Mouse (Mus musculus): Measurements from ENCODE around the gene C6. TPM values are rescaled to one million over a fixed set of nuclear protein-coding genes. Genes with fewer than 3 reads are reported as not detected.

Gene C6
- polyA plus RNA-seq, 1 experiment from 2014 or later, result not detected

DNA sequence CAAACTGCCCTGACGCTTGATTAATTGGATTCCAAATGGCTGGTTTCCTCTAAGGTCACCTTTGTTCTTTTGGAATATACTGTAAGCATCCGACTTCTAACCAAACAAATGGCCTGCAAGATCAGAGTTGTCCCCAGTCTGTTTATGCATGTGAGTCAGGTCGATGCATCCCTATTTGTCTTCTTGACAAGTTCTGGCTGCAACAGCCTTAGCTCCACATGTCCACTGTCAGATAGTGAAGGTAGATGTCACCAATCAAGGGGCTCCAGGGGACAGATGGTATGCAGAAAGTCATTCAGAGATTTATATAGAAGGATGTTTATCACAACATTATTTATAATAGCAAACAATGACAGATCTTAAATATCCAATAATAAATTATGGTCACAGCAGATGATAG is 91.5 kb downstream of the C6 start:
- no peak for ATAC-seq (ENCODE audit: insufficient number of reproducible peaks, insufficient read depth, low FRiP score, low TSS enrichment)
- H3K9ac ChIP-seq, result no peak overlapping the region
- H3K27ac ChIP-seq, result no peak overlapping the region
- H3K4me2 ChIP-seq (replicated peaks), result no peak overlapping the region
- 74% methylated on average over 3 of the region's 3 CpGs for WGBS
- no peaks in the 10 kb centered on the region for H3K9me3 ChIP-seq
- no peak overlapping the region for H3K4me3 ChIP-seq
- no peaks in the 10 kb centered on the region for H3K36me3 ChIP-seq
- H3K4me1 ChIP-seq, result no peaks in the 10 kb centered on the region
- no peaks in the 10 kb centered on the region for H3K27me3 ChIP-seq

GRCm38 (mm10) chr15:4821161-4821560 is 94.2 kb downstream of the C6 start:
- Histone ChIP-seq H3K4me2 (replicated peaks) (no peak overlapping the region), H3K9me3 (no peaks in the 10 kb centered on the region), H3K27ac (no peak overlapping the region), H3K4me3 (no peak overlapping the region), H3K27me3 (no peaks in the 10 kb centered on the region), H3K4me1 (no peaks in the 10 kb centered on the region), H3K9ac (no peak overlapping the region), H3K36me3 (no peaks in the 10 kb centered on the region)
- no peak for ATAC-seq (ENCODE audit: insufficient number of reproducible peaks, insufficient read depth, low FRiP score, low TSS enrichment)
- 64% methylated on average over 1 of the region's 1 CpGs for WGBS

DNA sequence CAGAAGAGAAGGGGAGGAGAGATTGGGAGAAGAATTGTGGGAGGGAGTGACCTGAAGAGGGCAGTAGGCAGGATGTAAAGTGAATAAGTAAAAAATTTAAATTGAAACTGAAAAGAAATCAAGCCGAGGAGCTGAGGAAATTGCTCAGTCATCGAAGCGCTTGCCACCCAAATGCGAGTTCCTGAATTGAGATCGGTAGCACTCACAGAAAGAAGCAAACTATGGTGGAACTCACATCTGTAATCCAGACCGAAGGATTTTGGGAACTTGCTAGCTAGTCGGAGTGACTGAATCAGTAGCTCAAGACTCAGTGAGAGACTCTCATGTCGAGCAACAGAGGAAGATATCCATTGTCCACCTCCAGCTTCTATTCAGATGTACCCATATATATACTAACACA is 94.8 kb downstream of the C6 start:
- Histone ChIP-seq H3K9me3 (no peaks in the 10 kb centered on the region), H3K4me3 (no peak overlapping the region), H3K27ac (no peak overlapping the region), H3K4me2 (replicated peaks) (no peak overlapping the region), H3K27me3 (no peaks in the 10 kb centered on the region), H3K36me3 (no peaks in the 10 kb centered on the region), H3K4me1 (no peaks in the 10 kb centered on the region), H3K9ac (no peak overlapping the region)
- no peak for ATAC-seq (ENCODE audit: insufficient number of reproducible peaks, insufficient read depth, low FRiP score, low TSS enrichment)
- 83% methylated on average over 8 of the region's 8 CpGs for WGBS

DNA sequence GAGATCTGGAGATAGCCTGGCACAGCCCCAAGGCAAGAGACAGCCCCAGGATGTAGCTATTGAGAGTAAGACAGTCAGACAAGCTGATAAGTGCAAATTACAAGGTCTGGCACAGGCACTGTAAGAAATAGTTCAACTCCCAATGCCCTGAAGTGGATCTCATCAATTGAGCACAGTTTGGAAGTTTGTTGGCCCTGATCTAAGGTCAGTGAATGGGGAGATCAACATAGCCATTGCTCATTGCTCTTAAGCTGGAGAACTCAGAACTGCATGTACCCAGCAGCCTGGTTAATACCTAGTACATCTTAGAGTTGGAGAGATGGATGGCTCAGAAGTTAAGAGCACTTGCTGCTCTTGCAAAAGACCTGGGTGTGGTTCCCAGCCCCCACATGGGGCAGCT is 100.8 kb downstream of the C6 start:
- Histone ChIP-seq H3K4me3 (no peak overlapping the region), H3K9me3 (no peaks in the 10 kb centered on the region), H3K9ac (no peak overlapping the region), H3K4me2 (replicated peaks) (no peak overlapping the region), H3K36me3 (no peaks in the 10 kb centered on the region), H3K27me3 (no peaks in the 10 kb centered on the region), H3K4me1 (no peaks in the 10 kb centered on the region), H3K27ac (no peak overlapping the region)
- ATAC-seq (ENCODE audit: insufficient number of reproducible peaks, insufficient read depth, low FRiP score, low TSS enrichment), result no peak

DNA sequence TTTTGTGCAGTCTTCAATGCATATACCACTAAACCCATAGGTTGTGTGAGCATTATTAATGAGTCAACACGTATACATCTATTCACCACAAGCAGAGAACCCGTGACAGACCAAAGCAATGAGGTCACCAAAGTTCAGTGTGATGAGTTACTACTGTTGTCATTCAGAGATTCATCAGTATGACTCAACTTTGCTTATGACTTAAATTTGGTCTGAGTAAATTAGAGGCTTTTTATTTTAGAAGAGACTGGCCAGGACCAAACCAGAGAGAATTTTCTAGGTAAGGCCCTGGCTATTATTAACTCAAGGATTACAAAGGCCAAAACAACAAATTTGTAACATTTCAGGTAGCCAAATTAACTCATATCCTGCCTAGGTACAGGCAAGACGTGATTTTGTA is 109.4 kb downstream of the C6 start:
- H3K36me3 ChIP-seq, result no peaks in the 10 kb centered on the region
- H3K4me3 ChIP-seq, result no peak overlapping the region
- no peaks in the 10 kb centered on the region for H3K4me1 ChIP-seq
- ATAC-seq (ENCODE audit: insufficient number of reproducible peaks, insufficient read depth, low FRiP score, low TSS enrichment), result no peak
- 87% methylated on average over 3 of the region's 3 CpGs for WGBS
- H3K9me3 ChIP-seq, result no peaks in the 10 kb centered on the region
- no peak overlapping the region for H3K27ac ChIP-seq
- no peak overlapping the region for H3K9ac ChIP-seq
- H3K27me3 ChIP-seq, result no peaks in the 10 kb centered on the region
- H3K4me2 ChIP-seq (replicated peaks), result no peak overlapping the region

DNA sequence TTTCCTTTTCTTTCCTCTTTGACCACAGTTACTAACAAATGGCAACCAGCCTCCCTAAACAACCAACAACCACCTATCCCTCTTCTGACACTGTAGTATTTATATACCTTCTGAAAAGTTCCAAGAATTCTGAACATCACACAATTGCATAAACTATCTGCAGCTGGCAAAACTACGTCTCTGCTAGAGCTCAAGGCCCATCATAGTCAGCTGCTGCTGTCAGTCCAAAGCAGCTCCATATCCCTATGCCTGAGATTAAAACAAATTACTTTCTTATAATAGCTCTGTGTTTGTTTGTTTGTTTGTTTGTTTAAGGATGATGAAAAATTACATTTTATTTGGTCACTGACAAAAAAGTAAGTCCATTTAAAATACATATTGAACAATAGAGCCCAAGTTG is 123.0 kb downstream of the C6 start:
- no peak for ATAC-seq (ENCODE audit: insufficient number of reproducible peaks, insufficient read depth, low FRiP score, low TSS enrichment)
- Histone ChIP-seq H3K9me3 (no peaks in the 10 kb centered on the region), H3K36me3 (no peaks in the 10 kb centered on the region), H3K4me3 (no peak overlapping the region), H3K4me1 (no peaks in the 10 kb centered on the region), H3K4me2 (replicated peaks) (no peak overlapping the region), H3K27ac (no peak overlapping the region), H3K27me3 (no peaks in the 10 kb centered on the region), H3K9ac (no peak overlapping the region)
- WGBS, result 65% methylated on average over 1 of the region's 1 CpGs

Other genes with a start within 250 kb of the C6 start
- not detected in 2 replicates for gene Mroh2b, start 171.6 kb downstream of the C6 start, polyA plus RNA-seq (2016; fragmentation: Nextera tagmentation; extraction: Ambion mirVana)

Data from embryonic facial prominence, embryonic 12.5 days (tissue).